Mouse (Mus musculus) heart, postnatal 0 days (tissue): ENCODE measurements at regions not wholly inside any gene's neighbourhood (a gene's known extent, or its start where the extent isn't known, plus 50 kb on each side); places are given as distances from the start of the nearest gene placed in this dataset.

Experiments used
- ATAC-seq: fragments of 200-750 bp; cut with Nextera tagmentation; 2 replicates; pipeline ENCODE4 v1.8.0; 2017; ENCODE audit warnings: low read depth, moderate number of reproducible peaks, moderate library complexity; ENCODE audit not compliant: insufficient read depth
- DNase-seq: peaks from one replicate; pipeline ENCODE4 v3.0.0-alpha.2; 2016; ENCODE audit warnings: low spot score
- H3K27ac ChIP-seq: fragments of 300-500 bp; sonication (generic); 2 replicates; pipeline ENCODE4 v1.5.1; 2014; ENCODE audit warnings: low read depth, mild to moderate bottlenecking
- H3K27me3 ChIP-seq: fragments of 300-500 bp; sonication (generic); 2 replicates; pipeline ENCODE4 v1.6.1; 2014; ENCODE audit warnings: low read length, mixed read lengths; ENCODE audit not compliant: control insufficient read depth, insufficient read depth
- H3K36me3 ChIP-seq: fragments of 300-500 bp; sonication (generic); replicated peaks from 2 replicates; pipeline ENCODE4 v1.6.1; 2014; ENCODE audit warnings: low read length, mixed read lengths; ENCODE audit not compliant: control insufficient read depth, insufficient read depth
- H3K4me1 ChIP-seq: fragments of 300-500 bp; sonication (generic); 2 replicates; pipeline ENCODE4 v1.6.1; 2014; ENCODE audit warnings: antibody characterized with exemption; ENCODE audit not compliant: control insufficient read depth, insufficient read depth
- H3K4me2 ChIP-seq: fragments of 300-500 bp; sonication (generic); 2 replicates; pipeline ENCODE4 v1.6.1; 2014; ENCODE audit warnings: low read depth, mild to moderate bottlenecking, low read length, moderate library complexity
- H3K4me3 ChIP-seq: fragments of 300-500 bp; sonication (generic); 2 replicates; pipeline ENCODE4 v1.5.1; 2014; ENCODE audit warnings: low read depth, low read length
- H3K9ac ChIP-seq: fragments of 300-500 bp; sonication (generic); replicated peaks from 2 replicates; pipeline ENCODE4 v1.6.1; 2014; ENCODE audit warnings: low read depth, low read length, mixed read lengths
- H3K9me3 ChIP-seq: fragments of 300-500 bp; sonication (generic); replicated peaks from 2 replicates; pipeline ENCODE4 v1.6.1; 2016; ENCODE audit warnings: low read length; ENCODE audit not compliant: control insufficient read depth
- CTCF ChIP-seq: IDR thresholded peaks from 2 replicates; pipeline ENCODE4 v1.5.1; 2016; ENCODE audit warnings: antibody characterized with exemption, control low read depth, low read depth
- EP300 ChIP-seq: IDR thresholded peaks from 2 replicates; pipeline ENCODE4 v1.6.1; 2016; ENCODE audit warnings: antibody characterized with exemption, low read depth
- WGBS: fragments of 180-500 bp; shearing (Covaris S2); extraction: QIAGEN DNeasy Blood & Tissue Kit; methylation state at CpG from one replicate; pipeline ENCODE4 v1.1.7; 2014; 5-methylcytosine and 5-hydroxymethylcytosine counted together

- no peak overlapping the region for H3K4me3 ChIP-seq
- no peak for ATAC-seq
- H3K4me1 ChIP-seq: no peaks in the 10 kb centered on the region
- H3K27me3 ChIP-seq: no peaks in the 10 kb centered on the region
- 62% methylated on average over 9 of the region's 9 CpGs for WGBS
- H3K9ac ChIP-seq: no peak overlapping the region
- no peaks in the 10 kb centered on the region for H3K36me3 ChIP-seq
- TF ChIP-seq CTCF: no peak
- no peak for TF ChIP-seq EP300
- no peaks in the 10 kb centered on the region for H3K9me3 ChIP-seq
- H3K27ac ChIP-seq: no peak overlapping the region
- H3K4me2 ChIP-seq: no peak overlapping the region
- no peak for DNase-seq
These were observed 232.2 kb upstream of the Daam1 start for GRCm38 (mm10) chr12:71598641-71599040.

GRCm38 (mm10) chr12:71601091-71601690, 229.7 kb upstream of the Daam1 start:
- no peaks in the 10 kb centered on the region for H3K9me3 ChIP-seq
- no peaks in the 10 kb centered on the region for H3K27me3 ChIP-seq
- H3K4me3 ChIP-seq: no peak overlapping the region
- no peaks in the 10 kb centered on the region for H3K4me1 ChIP-seq
- WGBS: 65% methylated on average over 8 of the region's 8 CpGs
- no peak overlapping the region for H3K27ac ChIP-seq
- no peak for DNase-seq
- no peak overlapping the region for H3K4me2 ChIP-seq
- no peaks in the 10 kb centered on the region for H3K36me3 ChIP-seq
- TF ChIP-seq CTCF (no peak), EP300 (no peak)
- no peak for ATAC-seq
- no peak overlapping the region for H3K9ac ChIP-seq

DNA sequence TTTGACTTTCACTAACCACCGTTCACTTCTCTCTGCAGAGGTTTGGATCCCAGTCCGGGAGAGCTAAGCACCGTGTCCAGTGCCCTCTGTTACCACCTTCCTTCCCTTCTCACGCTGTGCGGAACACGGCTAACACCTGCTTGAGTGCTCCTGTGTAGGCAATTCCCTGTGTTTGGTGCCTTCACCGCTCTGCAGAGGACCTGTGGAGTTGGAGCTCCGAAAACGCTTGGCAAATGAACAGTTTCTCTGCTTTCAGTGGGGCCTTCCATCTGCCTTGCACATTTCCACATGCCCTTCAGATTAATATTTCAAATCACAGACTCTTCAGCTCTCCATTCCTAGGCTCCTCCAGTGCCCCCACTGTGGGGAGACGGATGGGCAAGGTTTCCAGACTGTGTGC, 227.7 kb upstream of the Daam1 start:
- no peak overlapping the region for H3K27ac ChIP-seq
- ATAC-seq (no peak), DNase-seq (no peak)
- H3K27me3 ChIP-seq: no peaks in the 10 kb centered on the region
- no peaks in the 10 kb centered on the region for H3K4me1 ChIP-seq
- no peaks in the 10 kb centered on the region for H3K9me3 ChIP-seq
- no peak overlapping the region for H3K9ac ChIP-seq
- no peaks in the 10 kb centered on the region for H3K36me3 ChIP-seq
- no peak overlapping the region for H3K4me3 ChIP-seq
- no peak overlapping the region for H3K4me2 ChIP-seq
- TF ChIP-seq CTCF: no peak
- TF ChIP-seq EP300: no peak
- 90% methylated on average over 10 of the region's 10 CpGs for WGBS

DNA sequence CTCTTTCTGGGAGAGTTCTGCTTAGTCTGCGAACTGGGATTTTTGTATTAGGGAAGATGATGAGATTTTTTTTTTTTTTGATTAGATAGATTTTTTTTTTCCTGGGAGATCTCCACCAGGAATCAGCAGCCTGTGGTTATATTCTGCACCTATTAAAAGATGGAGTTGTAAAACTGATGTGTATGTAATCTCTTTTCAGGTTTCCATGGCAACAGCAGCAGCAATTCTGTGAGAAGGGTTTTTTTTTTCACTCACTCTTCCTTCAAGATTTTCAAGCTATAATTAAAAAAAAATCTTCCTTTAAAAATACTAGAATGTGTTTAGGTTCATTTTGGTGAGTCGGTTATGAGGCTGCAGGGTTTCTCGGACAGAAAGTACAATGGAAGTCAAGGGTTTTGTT, 224.5 kb upstream of the Daam1 start:
- H3K4me3 ChIP-seq: no peak overlapping the region
- WGBS: 78% methylated on average over 3 of the region's 3 CpGs
- no peaks in the 10 kb centered on the region for H3K4me1 ChIP-seq
- H3K27ac ChIP-seq: no peak overlapping the region
- no peak overlapping the region for H3K9ac ChIP-seq
- H3K27me3 ChIP-seq: no peaks in the 10 kb centered on the region
- TF ChIP-seq EP300 (no peak), CTCF (no peak)
- H3K9me3 ChIP-seq: peaks cover 3% of the 10 kb centered on the region; the same call in 1 of the 2 replicates
- DNase-seq (no peak), ATAC-seq (no peak)
- H3K36me3 ChIP-seq: no peaks in the 10 kb centered on the region
- no peak overlapping the region for H3K4me2 ChIP-seq

DNA sequence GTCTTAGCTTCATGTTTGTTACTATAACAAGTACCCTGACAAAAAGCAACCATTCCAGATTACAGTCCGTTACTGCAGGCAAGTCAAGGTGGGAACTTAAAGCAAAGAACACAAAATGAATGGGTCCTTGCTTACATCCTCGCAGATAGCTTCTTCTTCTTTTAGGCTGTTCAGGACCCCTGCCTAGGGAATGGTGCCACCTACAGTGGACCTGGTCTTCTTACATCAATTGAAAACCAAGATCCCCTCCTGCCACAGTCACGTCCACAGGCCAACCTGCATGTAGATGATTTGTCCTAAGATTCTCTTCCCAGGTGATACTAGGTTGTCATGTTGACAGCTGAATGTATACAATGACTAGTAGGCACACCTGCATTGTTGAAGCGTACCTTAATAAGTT, 222.9 kb upstream of the Daam1 start:
- no peak for TF ChIP-seq CTCF
- TF ChIP-seq EP300: no peak
- 89% methylated on average over 4 of the region's 4 CpGs for WGBS
- Histone ChIP-seq H3K4me2 (no peak overlapping the region), H3K4me3 (no peak overlapping the region), H3K27me3 (no peaks in the 10 kb centered on the region), H3K27ac (no peak overlapping the region), H3K9me3 (peaks cover 3% of the 10 kb centered on the region; the same call in 1 of the 2 replicates), H3K4me1 (no peaks in the 10 kb centered on the region), H3K9ac (no peak overlapping the region), H3K36me3 (no peaks in the 10 kb centered on the region)
- ATAC-seq (no peak), DNase-seq (no peak)

GRCm38 (mm10) chr12:71613326-71613725, 217.6 kb upstream of the Daam1 start:
- TF ChIP-seq CTCF: no peak
- no peak for TF ChIP-seq EP300
- Histone ChIP-seq H3K36me3 (no peaks in the 10 kb centered on the region), H3K4me3 (no peak overlapping the region), H3K27me3 (no peaks in the 10 kb centered on the region), H3K9ac (no peak overlapping the region), H3K27ac (no peak overlapping the region), H3K9me3 (peaks cover 3% of the 10 kb centered on the region; the same call in 1 of the 2 replicates), H3K4me2 (no peak overlapping the region), H3K4me1 (no peaks in the 10 kb centered on the region)
- 70% methylated on average over 8 of the region's 8 CpGs for WGBS
- no peak for ATAC-seq
- no peak for DNase-seq
